Mouse (Mus musculus) forebrain, embryonic 16.5 days (tissue): ENCODE measurements around the gene Upk3a. TPM values are rescaled to one million over a fixed set of nuclear protein-coding genes. Genes with fewer than 3 reads are reported as not detected.
A peak's percentile ranks its signal among the peaks of the same experiment; 100 is the strongest.

Experiments used
- ATAC-seq: fragments of 200-750 bp; cut with Nextera tagmentation; 2 replicates; pipeline ENCODE4 v1.8.0; 2017; ENCODE audit warnings: mild to moderate bottlenecking, moderate library complexity
- H3K27ac ChIP-seq: fragments of 300-500 bp; sonication (generic); 2 replicates; pipeline ENCODE4 v1.5.1; 2014; ENCODE audit warnings: low read length, control low read depth
- H3K27me3 ChIP-seq: fragments of 300-500 bp; sonication (generic); replicated peaks from 2 replicates; pipeline ENCODE4 v1.6.1; 2014; ENCODE audit warnings: low read length; ENCODE audit not compliant: control insufficient read depth, insufficient read depth
- H3K36me3 ChIP-seq: fragments of 300-500 bp; sonication (generic); 2 replicates; pipeline ENCODE4 v1.6.1; 2014; ENCODE audit not compliant: control insufficient read depth, insufficient read depth
- H3K4me1 ChIP-seq: fragments of 300-500 bp; sonication (generic); replicated peaks from 2 replicates; pipeline ENCODE4 v1.6.1; 2014; ENCODE audit warnings: low read length; ENCODE audit not compliant: control insufficient read depth, insufficient read depth
- H3K4me2 ChIP-seq: fragments of 300-500 bp; sonication (generic); 2 replicates; pipeline ENCODE4 v1.6.1; 2014; ENCODE audit warnings: mild to moderate bottlenecking, low read length, control low read depth
- H3K4me3 ChIP-seq: fragments of 300-500 bp; sonication (generic); replicated peaks from 2 replicates; pipeline ENCODE4 v1.5.1; 2014; ENCODE audit warnings: mild to moderate bottlenecking, low read length, control low read depth
- H3K9ac ChIP-seq: fragments of 300-500 bp; sonication (generic); replicated peaks from 2 replicates; pipeline ENCODE4 v1.6.1; 2014; ENCODE audit warnings: low read depth, low read length, control low read depth
- H3K9me3 ChIP-seq: fragments of 300-500 bp; sonication (generic); 2 replicates; pipeline ENCODE4 v1.6.1; 2016; ENCODE audit warnings: low read length; ENCODE audit not compliant: control insufficient read depth
- WGBS: fragments of 180-500 bp; shearing (Covaris S2); extraction: QIAGEN DNeasy Blood & Tissue Kit; methylation state at CpG from one replicate; pipeline ENCODE4 v1.1.7; 2014; 5-methylcytosine and 5-hydroxymethylcytosine counted together
- polyA plus RNA-seq: library from polyadenylated mRNA; unstranded; fragments of >200 nt; fragmentation: Nextera tagmentation; extraction: Ambion mirVana; gene quantifications from 2 replicates; pipeline ENCODE4 v1.2.1, GENCODE M21; 2015

The Upk3a gene
- polyA plus RNA-seq, 1 experiment from 2014 or later, result 1.1 TPM

GRCm38 (mm10) chr15:84986171-84987019, 30.5 kb upstream of the Upk3a start:
- H3K4me2 ChIP-seq, result peak overlapping the region; percentile 80

DNA sequence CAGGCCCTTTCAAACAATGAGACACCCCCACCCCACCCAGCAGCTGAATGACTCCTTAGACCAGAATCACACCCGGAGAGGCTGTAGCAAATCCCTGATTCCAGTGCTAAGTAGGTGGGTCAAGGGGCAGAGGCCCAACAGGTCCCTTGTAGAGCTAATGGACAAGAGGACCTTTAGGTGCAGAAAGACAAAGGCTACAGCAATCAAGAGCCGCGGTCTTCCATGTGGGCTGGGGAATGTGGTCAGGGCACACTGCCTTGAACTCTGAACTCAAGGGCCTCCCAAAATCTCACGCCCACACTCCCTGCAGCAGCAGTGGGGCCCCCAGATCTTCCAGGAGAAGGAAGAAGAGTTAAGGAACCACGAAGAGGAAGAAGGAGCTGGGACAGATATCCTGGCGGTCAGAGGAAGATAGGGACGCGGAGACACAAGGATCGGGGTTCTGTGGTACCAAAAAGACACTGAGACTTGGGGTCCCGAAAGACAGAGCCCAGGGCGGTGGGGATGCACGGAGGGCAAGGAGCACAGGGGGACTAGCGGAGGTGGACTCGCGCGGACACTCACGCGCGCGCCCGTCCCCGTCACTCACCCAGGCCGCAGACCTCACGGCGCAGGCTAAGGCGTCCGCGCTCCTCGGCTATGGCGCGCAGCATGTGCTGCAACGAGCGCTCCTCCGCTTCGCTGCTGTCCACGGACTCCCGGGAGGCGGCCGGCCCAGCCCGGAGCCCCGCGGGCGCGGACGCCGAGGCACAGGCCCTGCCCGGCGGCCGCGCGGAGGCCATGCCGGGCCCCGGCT, 29.7 kb upstream of the Upk3a start:
- WGBS, result under 1% methylated on average over 53 of the region's 53 CpGs
- H3K27ac ChIP-seq, result peak overlapping the region; percentile 51
- peaks cover 51% of the 10 kb centered on the region for H3K4me1 ChIP-seq
- no peaks in the 10 kb centered on the region for H3K27me3 ChIP-seq
- H3K4me2 ChIP-seq, result peak overlapping the region; percentile 80
- H3K4me3 ChIP-seq, result peak overlapping the region; percentile 90
- no peaks in the 10 kb centered on the region for H3K9me3 ChIP-seq
- peak overlapping the region; percentile 76 for H3K9ac ChIP-seq
- ATAC-seq, result peak; percentile 45
- no peaks in the 10 kb centered on the region for H3K36me3 ChIP-seq

More at GRCm38 (mm10) chr15:84986171-84987019, 30.5 kb upstream of the Upk3a start:
- H3K27me3 ChIP-seq, result no peaks in the 10 kb centered on the region
- peak overlapping the region; percentile 76 for H3K9ac ChIP-seq
- H3K27ac ChIP-seq, result no peak overlapping the region
- no peaks in the 10 kb centered on the region for H3K9me3 ChIP-seq
- H3K36me3 ChIP-seq, result no peaks in the 10 kb centered on the region
- no peak for ATAC-seq
- peak overlapping the region; percentile 90 for H3K4me3 ChIP-seq
- H3K4me1 ChIP-seq, result peaks cover 51% of the 10 kb centered on the region
- WGBS, result 70% methylated on average over 4 of the region's 4 CpGs

DNA sequence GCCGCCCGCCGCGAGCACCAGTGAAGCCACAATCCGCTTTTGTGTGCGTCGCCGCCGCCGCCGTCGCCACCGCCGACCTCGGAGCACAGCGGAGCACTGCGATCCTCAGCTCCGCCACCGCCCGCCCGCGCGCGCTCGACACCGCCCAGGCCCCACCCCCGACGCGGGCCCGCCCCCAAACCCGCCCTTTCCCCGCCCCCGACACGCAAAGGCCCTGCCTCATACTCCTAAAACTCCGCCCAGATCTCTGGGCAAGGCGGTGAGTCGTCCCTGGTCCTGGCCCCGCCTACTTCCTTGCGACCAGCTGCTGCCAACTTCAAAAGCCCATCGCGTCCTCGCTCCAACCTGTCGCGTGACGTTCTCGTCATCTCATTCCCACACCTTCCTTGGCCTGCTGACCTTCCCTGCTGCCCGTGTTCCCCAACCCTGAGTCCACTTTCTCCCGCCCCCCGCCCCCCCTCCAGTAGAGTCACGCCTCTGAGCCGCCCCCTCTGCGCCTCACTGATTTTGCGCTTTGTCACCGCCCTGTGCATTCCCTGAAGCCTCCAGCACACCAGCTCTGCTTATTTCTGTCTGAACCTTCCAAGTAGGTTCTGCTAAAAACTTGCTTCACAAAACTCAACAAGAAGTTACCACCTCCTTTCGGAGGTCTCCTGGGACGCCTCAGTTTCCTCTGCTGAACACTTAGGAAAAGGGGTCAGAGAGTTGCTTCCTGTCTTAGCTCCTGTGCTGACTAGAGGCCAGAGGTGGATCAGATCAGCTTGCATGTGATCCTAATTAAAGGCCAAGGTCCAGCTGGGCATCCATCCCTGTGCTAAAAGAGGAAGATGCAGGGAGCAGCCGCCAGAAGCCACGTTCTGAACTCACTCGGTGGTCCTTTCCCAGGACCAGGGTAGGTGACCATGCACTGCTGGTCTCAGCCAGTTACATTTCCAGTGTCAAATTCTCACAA, 28.8 kb upstream of the Upk3a start, which contains the start of gene 5031439G07Rik:
Gene 5031439G07Rik (minus strand): TSS at position 678 of the 952 bp plus-strand sequence.
- Histone ChIP-seq H3K9me3 (no peaks in the 10 kb centered on the region), H3K36me3 (no peaks in the 10 kb centered on the region), H3K4me2 (peak within 1 kb of the TSS; percentile 80), H3K9ac (peak within 1 kb of the TSS; percentile 76), H3K4me3 (peak within 1 kb of the TSS; percentile 90), H3K4me1 (peaks cover 49% of the 10 kb centered on the region), H3K27me3 (no peaks in the 10 kb centered on the region), H3K27ac (peak within 1 kb of the TSS; percentile 51)
- WGBS, result 2% methylated on average over 56 of the region's 59 CpGs
- ATAC-seq, result peak; percentile 90

DNA sequence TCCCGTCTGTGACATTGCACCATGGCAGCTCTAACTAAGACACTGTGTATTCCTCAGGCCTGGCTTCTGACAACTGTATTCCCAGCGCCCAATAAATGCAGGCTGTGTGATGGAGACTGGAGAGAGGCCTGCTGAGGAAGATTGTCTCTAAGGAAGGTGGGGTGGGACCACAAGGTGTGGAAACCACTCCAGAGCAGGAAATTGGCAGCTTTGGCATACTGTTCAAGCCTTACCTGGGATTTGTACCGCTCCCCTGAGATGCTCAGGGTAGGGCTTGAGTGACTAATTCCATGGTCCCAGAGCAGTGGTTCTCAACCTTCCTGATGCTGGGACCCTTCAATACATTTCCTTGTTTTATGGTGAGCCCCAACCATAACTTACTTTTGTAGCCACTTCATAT, 27.8 kb upstream of the Upk3a start:
- H3K27me3 ChIP-seq, result no peaks in the 10 kb centered on the region
- no peaks in the 10 kb centered on the region for H3K36me3 ChIP-seq
- WGBS, result 76% methylated on average over 3 of the region's 3 CpGs
- no peaks in the 10 kb centered on the region for H3K9me3 ChIP-seq
- no peak overlapping the region for H3K9ac ChIP-seq
- no peak for ATAC-seq
- peaks cover 40% of the 10 kb centered on the region for H3K4me1 ChIP-seq
- H3K4me2 ChIP-seq, result no peak overlapping the region
- no peak overlapping the region for H3K4me3 ChIP-seq
- no peak overlapping the region for H3K27ac ChIP-seq

- Histone ChIP-seq H3K4me2 (peak overlapping the region; percentile 22; the same call in 1 of the 2 replicates), H3K27ac (0 out of 2 replicates have a peak overlapping the region, but pooled peaks have one; percentile 26)
- no peak for ATAC-seq
Measured at GRCm38 (mm10) chr15:84989771-84990170, 27.2 kb upstream of the Upk3a start.

GRCm38 (mm10) chr15:84994498-84994897, 22.4 kb upstream of the Upk3a start:
- Histone ChIP-seq H3K27me3 (no peaks in the 10 kb centered on the region), H3K4me3 (no peak overlapping the region), H3K4me1 (peaks cover 8% of the 10 kb centered on the region), H3K9me3 (no peaks in the 10 kb centered on the region), H3K4me2 (no peak overlapping the region), H3K9ac (no peak overlapping the region), H3K36me3 (no peaks in the 10 kb centered on the region), H3K27ac (no peak overlapping the region)
- ATAC-seq, result no peak
- 41% methylated on average over 6 of the region's 6 CpGs for WGBS

More at GRCm38 (mm10) chr15:84989771-84990170, 27.2 kb upstream of the Upk3a start:
- no peaks in the 10 kb centered on the region for H3K9me3 ChIP-seq
- peaks cover 39% of the 10 kb centered on the region for H3K4me1 ChIP-seq
- no peaks in the 10 kb centered on the region for H3K36me3 ChIP-seq
- H3K4me3 ChIP-seq, result no peak overlapping the region
- H3K9ac ChIP-seq, result no peak overlapping the region
- H3K27me3 ChIP-seq, result no peaks in the 10 kb centered on the region
- WGBS, result 31% methylated on average over 7 of the region's 7 CpGs

DNA sequence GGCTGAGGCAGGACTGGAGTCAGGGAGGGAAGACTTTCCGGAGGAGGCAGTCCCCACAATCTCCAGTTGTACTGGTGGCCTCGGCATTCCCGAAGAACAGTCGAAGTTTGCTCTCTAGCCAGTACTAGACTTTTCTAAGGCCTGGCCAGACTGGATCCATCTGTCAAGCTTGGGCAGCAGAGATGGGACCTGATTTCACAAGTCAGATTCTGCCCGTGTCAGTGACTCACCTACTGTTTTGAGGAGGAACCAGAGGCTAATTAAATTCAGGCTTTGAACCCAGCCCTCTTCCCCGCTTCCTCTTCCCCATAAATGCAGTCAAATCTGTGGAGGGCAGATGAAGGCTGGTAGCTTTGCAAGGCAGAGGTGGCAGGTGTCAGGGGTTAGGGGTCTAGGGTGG, 21.9 kb upstream of the Upk3a start:
- no peak for ATAC-seq
- H3K4me1 ChIP-seq, result peaks cover 2% of the 10 kb centered on the region
- no peaks in the 10 kb centered on the region for H3K36me3 ChIP-seq
- H3K9me3 ChIP-seq, result no peaks in the 10 kb centered on the region
- H3K27me3 ChIP-seq, result no peaks in the 10 kb centered on the region
- no peak overlapping the region for H3K4me3 ChIP-seq
- no peak overlapping the region for H3K9ac ChIP-seq
- 55% methylated on average over 6 of the region's 6 CpGs for WGBS
- H3K4me2 ChIP-seq, result no peak overlapping the region
- no peak overlapping the region for H3K27ac ChIP-seq

DNA sequence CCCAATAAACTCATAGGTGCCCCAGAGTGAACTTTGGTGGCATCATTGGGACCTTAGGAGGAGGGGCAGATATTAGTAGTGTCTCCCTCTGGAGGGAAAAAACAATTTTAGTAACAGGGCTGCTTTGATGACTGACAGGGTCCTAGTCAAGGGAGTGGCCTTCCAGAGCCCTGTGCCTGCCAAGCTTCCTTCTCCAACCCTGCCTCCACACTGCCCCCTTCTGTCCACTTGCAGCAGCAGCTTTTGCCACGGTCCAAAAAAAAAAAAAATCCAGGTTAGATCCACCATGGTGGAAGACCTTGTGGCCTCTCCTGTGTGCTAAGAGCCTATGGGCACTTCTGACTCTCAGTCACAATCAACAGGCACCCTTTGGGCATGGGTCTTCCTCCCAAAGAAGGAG, 21.0 kb upstream of the Upk3a start:
- 0 out of 2 replicates have a peak, but pooled peaks cover 2% of the 10 kb centered on the region for H3K9me3 ChIP-seq
- H3K9ac ChIP-seq, result no peak overlapping the region
- H3K4me3 ChIP-seq, result no peak overlapping the region
- no peaks in the 10 kb centered on the region for H3K27me3 ChIP-seq
- H3K4me2 ChIP-seq, result no peak overlapping the region
- no peaks in the 10 kb centered on the region for H3K36me3 ChIP-seq
- WGBS, result 9% methylated on average over 1 of the region's 1 CpGs
- no peak overlapping the region for H3K27ac ChIP-seq
- no peak for ATAC-seq
- no peaks in the 10 kb centered on the region for H3K4me1 ChIP-seq
